Mouse (Mus musculus) hindbrain, embryonic 16.5 days (tissue): ENCODE data around the gene Atp6v0a1. TPM values are rescaled to one million over a fixed set of nuclear protein-coding genes. Genes with fewer than 3 reads are reported as not detected.

ENCODE experiments used
- ATAC-seq: fragments of 200-750 bp; cut with Nextera tagmentation; 2 replicates; pipeline ENCODE4 v1.8.0; 2017; ENCODE audit warnings: moderate TSS enrichment, moderate library complexity
- H3K27ac ChIP-seq: fragments of 300-500 bp; sonication (generic); 2 replicates; pipeline ENCODE4 v1.5.1; 2014; ENCODE audit warnings: low read depth, mild to moderate bottlenecking, control low read depth, low read length, moderate library complexity
- H3K27me3 ChIP-seq: fragments of 300-500 bp; sonication (generic); replicated peaks from 2 replicates; pipeline ENCODE4 v1.6.1; 2014; ENCODE audit warnings: low read length; ENCODE audit not compliant: control insufficient read depth, insufficient read depth
- H3K36me3 ChIP-seq: fragments of 300-500 bp; sonication (generic); 2 replicates; pipeline ENCODE4 v1.6.1; 2014; ENCODE audit warnings: mild to moderate bottlenecking, low read length, moderate library complexity, mixed read lengths; ENCODE audit not compliant: control insufficient read depth, insufficient read depth
- H3K4me1 ChIP-seq: fragments of 300-500 bp; sonication (generic); 2 replicates; pipeline ENCODE4 v1.6.1; 2014; ENCODE audit warnings: low read depth, low read length; ENCODE audit not compliant: control insufficient read depth, insufficient read depth
- H3K4me2 ChIP-seq: fragments of 300-500 bp; sonication (generic); 2 replicates; pipeline ENCODE4 v1.6.1; 2014; ENCODE audit warnings: mild to moderate bottlenecking, low read length, control low read depth, moderate library complexity
- H3K4me3 ChIP-seq: fragments of 300-500 bp; sonication (generic); 2 replicates; pipeline ENCODE4 v1.5.1; 2014; ENCODE audit warnings: mild to moderate bottlenecking, low read length, control low read depth, moderate library complexity
- H3K9ac ChIP-seq: fragments of 300-500 bp; sonication (generic); 2 replicates; pipeline ENCODE4 v1.6.1; 2014; ENCODE audit warnings: low read depth, mild to moderate bottlenecking, control low read depth, low read length, moderate library complexity
- H3K9me3 ChIP-seq: fragments of 300-500 bp; sonication (generic); 2 replicates; pipeline ENCODE4 v1.6.1; 2014; ENCODE audit warnings: mild to moderate bottlenecking, low read length, moderate library complexity; ENCODE audit not compliant: control insufficient read depth
- WGBS: fragments of 180-500 bp; shearing (Covaris S2); extraction: QIAGEN DNeasy Blood & Tissue Kit; methylation state at CpG from one replicate; pipeline ENCODE4 v1.1.7; 2014; 5-methylcytosine and 5-hydroxymethylcytosine counted together
- polyA plus RNA-seq: library from polyadenylated mRNA; unstranded; fragments of >200 nt; fragmentation: Nextera tagmentation; extraction: Ambion mirVana; gene quantifications from 2 replicates; pipeline ENCODE4 v1.2.1, GENCODE M21; 2015

Gene Atp6v0a1
- polyA plus RNA-seq, 1 experiment from 2014 or later = 175 TPM

- no peak for ATAC-seq
- 84% methylated on average over 3 of the region's 3 CpGs for WGBS
- Histone ChIP-seq H3K4me3 (no peak overlapping the region), H3K4me2 (no peak overlapping the region), H3K9me3 (no peaks in the 10 kb centered on the region), H3K4me1 (no peaks in the 10 kb centered on the region), H3K36me3 (peaks cover 52% of the 10 kb centered on the region), H3K27me3 (no peaks in the 10 kb centered on the region), H3K27ac (no peak overlapping the region), H3K9ac (no peak overlapping the region)
These were observed 38.2 kb downstream of the Atp6v0a1 start for GRCm38 (mm10) chr11:101047502-101047901.

- Histone ChIP-seq H3K27me3 (no peaks in the 10 kb centered on the region), H3K27ac (no peak overlapping the region), H3K9me3 (no peaks in the 10 kb centered on the region), H3K4me2 (no peak overlapping the region), H3K4me1 (no peaks in the 10 kb centered on the region), H3K9ac (no peak overlapping the region), H3K36me3 (peaks cover 46% of the 10 kb centered on the region), H3K4me3 (no peak overlapping the region)
- no peak for ATAC-seq
- WGBS = 89% methylated on average over 9 of the region's 9 CpGs
These were observed 41.1 kb downstream of the Atp6v0a1 start for GRCm38 (mm10) chr11:101050359-101050758.

GRCm38 (mm10) chr11:101051051-101051493, 41.8 kb downstream of the Atp6v0a1 start:
- no peak overlapping the region for H3K4me3 ChIP-seq
- no peak overlapping the region for H3K9ac ChIP-seq
- H3K4me1 ChIP-seq = no peaks in the 10 kb centered on the region
- no peaks in the 10 kb centered on the region for H3K9me3 ChIP-seq
- ATAC-seq = no peak
- peaks cover 46% of the 10 kb centered on the region for H3K36me3 ChIP-seq
- H3K27ac ChIP-seq = no peak overlapping the region
- 77% methylated on average over 6 of the region's 6 CpGs for WGBS
- no peak overlapping the region for H3K4me2 ChIP-seq
- no peaks in the 10 kb centered on the region for H3K27me3 ChIP-seq

GRCm38 (mm10) chr11:101051617-101052016, 42.4 kb downstream of the Atp6v0a1 start:
- Histone ChIP-seq H3K27me3 (no peaks in the 10 kb centered on the region), H3K4me3 (no peak overlapping the region), H3K27ac (no peak overlapping the region), H3K4me1 (no peaks in the 10 kb centered on the region), H3K4me2 (no peak overlapping the region), H3K9ac (no peak overlapping the region), H3K9me3 (no peaks in the 10 kb centered on the region), H3K36me3 (peaks cover 44% of the 10 kb centered on the region)
- 83% methylated on average over 8 of the region's 8 CpGs for WGBS
- ATAC-seq = no peak

- Histone ChIP-seq H3K27me3 (no peaks in the 10 kb centered on the region), H3K4me1 (no peaks in the 10 kb centered on the region), H3K9me3 (no peaks in the 10 kb centered on the region), H3K4me2 (no peak overlapping the region), H3K9ac (no peak overlapping the region), H3K27ac (no peak overlapping the region), H3K4me3 (no peak overlapping the region), H3K36me3 (peaks cover 49% of the 10 kb centered on the region)
- ATAC-seq = no peak
- WGBS = 93% methylated on average over 10 of the region's 10 CpGs
These were observed 43.7 kb downstream of the Atp6v0a1 start for GRCm38 (mm10) chr11:101052751-101053473.

GRCm38 (mm10) chr11:101053974-101054373, 44.7 kb downstream of the Atp6v0a1 start:
- ATAC-seq = no peak
- 100% methylated on average over 1 of the region's 1 CpGs for WGBS
- no peak overlapping the region for H3K4me2 ChIP-seq
- no peaks in the 10 kb centered on the region for H3K27me3 ChIP-seq
- H3K4me3 ChIP-seq = no peak overlapping the region
- H3K36me3 ChIP-seq = peaks cover 49% of the 10 kb centered on the region
- no peak overlapping the region for H3K27ac ChIP-seq
- H3K9ac ChIP-seq = no peak overlapping the region
- no peaks in the 10 kb centered on the region for H3K4me1 ChIP-seq
- no peaks in the 10 kb centered on the region for H3K9me3 ChIP-seq

GRCm38 (mm10) chr11:101055418-101055817, 46.2 kb downstream of the Atp6v0a1 start:
- no peak overlapping the region; the same call in 1 of the 2 replicates for H3K27ac ChIP-seq
- no peaks in the 10 kb centered on the region for H3K4me1 ChIP-seq
- H3K4me3 ChIP-seq = no peak overlapping the region
- H3K9ac ChIP-seq = no peak overlapping the region
- no peak overlapping the region for H3K4me2 ChIP-seq
- ATAC-seq = no peak
- H3K9me3 ChIP-seq = no peaks in the 10 kb centered on the region
- no peaks in the 10 kb centered on the region for H3K27me3 ChIP-seq
- H3K36me3 ChIP-seq = peaks cover 46% of the 10 kb centered on the region
- 85% methylated on average over 14 of the region's 14 CpGs for WGBS

- ATAC-seq = no peak
- no peaks in the 10 kb centered on the region for H3K9me3 ChIP-seq
- H3K27ac ChIP-seq = no peak overlapping the region
- peaks cover 46% of the 10 kb centered on the region for H3K36me3 ChIP-seq
- no peak overlapping the region for H3K9ac ChIP-seq
- H3K4me2 ChIP-seq = no peak overlapping the region
- no peaks in the 10 kb centered on the region for H3K27me3 ChIP-seq
- no peaks in the 10 kb centered on the region; the same call in 1 of the 2 replicates for H3K4me1 ChIP-seq
- no peak overlapping the region for H3K4me3 ChIP-seq
- 57% methylated on average over 8 of the region's 8 CpGs for WGBS
These were observed 47.6 kb downstream of the Atp6v0a1 start for GRCm38 (mm10) chr11:101056885-101057284.

GRCm38 (mm10) chr11:101057860-101058259, 48.6 kb downstream of the Atp6v0a1 start:
- Histone ChIP-seq H3K4me3 (no peak overlapping the region), H3K9ac (no peak overlapping the region), H3K27ac (no peak overlapping the region), H3K36me3 (peaks cover 45% of the 10 kb centered on the region), H3K4me2 (no peak overlapping the region), H3K4me1 (no peaks in the 10 kb centered on the region; the same call in 1 of the 2 replicates), H3K27me3 (no peaks in the 10 kb centered on the region), H3K9me3 (no peaks in the 10 kb centered on the region)
- ATAC-seq = no peak
- 28% methylated on average over 5 of the region's 5 CpGs for WGBS
